Mouse (Mus musculus) cerebellum, adult 9-10 months (tissue): ENCODE data around the gene Nkain2.
"Not testable (repeated sequence)": the region's sequence is repeated elsewhere in the genome, so short reads cannot be mapped to it uniquely, and the experiment has no call there.

ENCODE experiments used
- DNase-seq: peaks from one replicate; pipeline ENCODE4 v3.0.0; 2022

Nkain2 gene

DNA sequence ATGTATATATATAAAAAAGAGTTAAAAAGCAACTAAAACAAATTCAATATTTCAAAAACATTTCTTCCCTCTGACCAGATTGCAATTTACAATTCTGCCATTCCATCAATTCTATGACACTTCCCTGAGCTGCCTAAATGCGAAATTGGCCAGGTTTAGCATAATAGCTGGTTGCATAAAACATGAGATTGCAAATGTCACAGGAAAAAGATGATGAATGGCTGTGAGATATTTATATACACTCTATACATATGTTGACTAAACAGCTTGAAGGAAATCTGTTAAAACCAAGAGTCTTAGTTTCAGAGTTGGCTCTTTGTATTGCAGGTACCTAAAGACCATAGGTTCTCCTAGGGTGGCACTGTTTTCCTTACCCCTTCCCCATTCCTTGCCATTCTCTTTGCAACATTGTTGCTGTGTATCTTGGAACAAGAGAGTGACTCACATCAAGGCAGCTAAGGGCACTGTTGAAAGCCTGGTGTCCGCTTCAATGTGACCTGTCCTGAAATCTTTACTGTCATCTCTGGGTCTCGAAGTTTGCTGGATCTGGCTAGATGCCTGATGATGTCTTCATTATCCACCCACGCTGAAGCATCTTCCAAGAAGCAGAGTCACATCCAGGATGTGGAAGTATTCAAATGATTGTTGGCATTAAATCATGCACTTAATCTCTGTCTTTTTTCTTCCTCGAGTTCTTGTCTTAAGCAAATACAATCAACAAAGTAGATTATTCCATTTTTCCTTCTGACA is 837.5 kb downstream of the Nkain2 start:
- no peak for DNase-seq

- no peak for DNase-seq
These were observed 838.2 kb downstream of the Nkain2 start for GRCm38 (mm10) chr10:32052045-32052444.

- DNase-seq: no peak
These were observed 860.3 kb downstream of the Nkain2 start for GRCm38 (mm10) chr10:32029996-32030395.

DNA sequence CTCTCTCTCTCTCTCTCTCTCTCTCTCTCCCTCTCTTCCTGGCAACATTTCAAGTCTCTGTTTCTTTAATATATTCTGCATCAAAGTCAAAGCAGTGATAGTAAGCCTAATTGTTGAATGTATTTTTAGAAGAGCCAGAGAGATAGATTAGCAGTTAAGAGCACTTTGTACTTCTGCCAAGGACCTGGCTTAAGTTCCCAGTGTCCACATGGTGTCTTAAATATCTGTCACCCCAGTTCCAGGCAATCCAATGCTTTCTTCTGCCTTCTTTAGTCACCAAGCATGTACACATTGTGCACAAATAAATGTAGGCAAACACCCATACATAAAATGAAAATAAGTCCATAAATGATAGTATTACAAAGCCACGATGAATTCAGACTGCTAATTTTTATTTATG is 871.9 kb downstream of the Nkain2 start:
- no peak for DNase-seq

GRCm38 (mm10) chr10:32001216-32001753 is 889.0 kb downstream of the Nkain2 start:
- DNase-seq: no peak

DNA sequence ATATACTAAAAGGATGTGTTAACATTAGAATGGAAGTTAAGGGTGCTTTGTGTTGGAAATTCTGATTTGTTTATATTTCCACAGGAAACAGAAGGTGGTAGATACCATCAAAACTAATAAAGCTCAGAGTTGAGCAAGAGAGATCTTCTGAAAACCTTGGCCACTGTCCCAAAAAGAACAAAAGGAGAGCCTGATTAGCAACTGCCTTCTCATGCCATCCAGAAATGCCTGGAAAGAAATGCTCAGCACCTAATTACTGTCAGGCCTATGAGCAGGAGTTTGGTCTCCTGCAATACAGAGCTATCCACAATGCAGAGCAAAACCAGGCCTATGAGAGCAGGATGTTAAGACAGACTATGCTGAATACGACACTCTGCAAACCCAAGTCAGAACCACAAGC is 897.1 kb downstream of the Nkain2 start:
- DNase-seq: no peak

- no peak for DNase-seq
These were observed 911.9 kb downstream of the Nkain2 start for GRCm38 (mm10) chr10:31978387-31978786.

DNA sequence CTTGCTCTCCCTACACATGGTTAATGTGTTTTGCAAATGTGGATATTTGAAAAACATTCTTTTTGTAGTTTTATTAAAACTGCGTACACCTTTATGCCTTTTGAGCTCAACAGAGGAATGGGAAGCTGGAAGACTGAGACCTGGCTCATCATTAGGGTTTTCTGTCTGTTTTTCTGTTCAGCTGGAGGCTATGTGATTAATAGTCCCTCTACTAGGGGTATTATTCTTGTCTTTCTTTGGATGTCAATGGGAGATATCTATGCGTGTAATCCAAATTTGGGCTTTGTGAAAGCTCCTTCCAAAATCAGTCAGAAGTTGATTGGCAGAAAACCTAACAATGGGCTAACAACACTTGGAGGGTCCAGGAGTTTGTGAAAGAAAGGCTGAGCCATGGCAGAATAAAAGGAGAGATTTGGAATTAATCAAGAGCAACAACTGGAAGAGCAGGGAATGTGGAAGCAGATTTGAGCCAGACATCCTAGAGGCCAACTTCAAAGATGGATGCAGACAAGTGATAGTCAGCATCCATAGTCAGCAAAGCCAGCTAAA is 943.0 kb downstream of the Nkain2 start:
- no peak for DNase-seq

GRCm38 (mm10) chr10:31931961-31932360 is 958.3 kb downstream of the Nkain2 start:
- DNase-seq: no peak

GRCm38 (mm10) chr10:31927657-31928056 is 962.6 kb downstream of the Nkain2 start:
- peak; percentile 1 for DNase-seq

DNA sequence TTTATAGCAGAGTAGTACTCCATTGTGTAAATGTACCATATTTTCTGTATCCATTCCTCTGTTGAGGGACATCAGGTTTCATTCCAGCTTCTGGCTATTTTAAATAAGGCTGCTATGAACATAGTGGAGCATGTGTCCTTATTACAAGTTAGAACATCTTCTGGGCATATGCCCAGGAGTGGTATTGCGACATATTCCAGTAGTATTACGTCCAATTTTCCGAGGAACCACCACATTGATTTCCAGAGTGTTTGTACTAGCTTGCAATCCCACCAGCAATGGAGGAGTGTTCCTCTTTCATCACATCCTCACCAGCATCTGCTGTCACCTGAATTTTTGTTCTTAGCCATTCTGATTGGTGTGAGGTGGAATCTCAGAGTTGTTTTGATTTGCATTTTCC is 969.4 kb downstream of the Nkain2 start:
- not testable (repeated sequence) for DNase-seq

- no peak for DNase-seq
These were observed 982.8 kb downstream of the Nkain2 start for GRCm38 (mm10) chr10:31907488-31907887.

- DNase-seq: no peak
These were observed 990.8 kb downstream of the Nkain2 start for GRCm38 (mm10) chr10:31899501-31899900.

GRCm38 (mm10) chr10:31873323-31873895 is 1016.9 kb downstream of the Nkain2 start:
- no peak for DNase-seq

GRCm38 (mm10) chr10:31868275-31868674 is 1022.0 kb downstream of the Nkain2 start:
- no peak for DNase-seq

GRCm38 (mm10) chr10:31827041-31827440 is 1063.2 kb downstream of the Nkain2 start:
- DNase-seq: no peak

DNA sequence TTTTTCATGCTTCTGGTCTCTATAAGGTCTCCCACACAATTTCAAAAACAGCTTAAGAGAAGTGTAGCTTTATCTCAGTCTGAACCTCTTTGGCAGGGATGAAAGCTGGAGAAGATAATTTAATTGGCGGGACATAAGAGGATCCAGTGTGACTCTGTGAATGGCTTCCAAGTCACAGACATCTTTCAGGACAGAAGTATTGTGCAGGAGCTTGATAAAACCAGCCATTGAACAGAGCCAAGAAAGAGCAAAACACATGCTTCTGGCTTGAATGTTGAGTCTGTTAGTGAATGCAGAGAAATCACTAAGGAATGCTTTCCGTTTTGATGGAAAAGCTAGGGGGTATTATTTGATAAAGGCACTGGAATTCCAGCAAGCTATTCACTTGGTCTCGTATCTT is 1077.7 kb downstream of the Nkain2 start:
- DNase-seq: no peak

- peak; percentile 35 for DNase-seq
These were observed 1147.7 kb downstream of the Nkain2 start for GRCm38 (mm10) chr10:31742443-31743057.

- no peak for DNase-seq
These were observed 1162.2 kb downstream of the Nkain2 start for GRCm38 (mm10) chr10:31728036-31728435.

- no peak for DNase-seq
These were observed 1243.0 kb downstream of the Nkain2 start for GRCm38 (mm10) chr10:31647270-31647669.

DNA sequence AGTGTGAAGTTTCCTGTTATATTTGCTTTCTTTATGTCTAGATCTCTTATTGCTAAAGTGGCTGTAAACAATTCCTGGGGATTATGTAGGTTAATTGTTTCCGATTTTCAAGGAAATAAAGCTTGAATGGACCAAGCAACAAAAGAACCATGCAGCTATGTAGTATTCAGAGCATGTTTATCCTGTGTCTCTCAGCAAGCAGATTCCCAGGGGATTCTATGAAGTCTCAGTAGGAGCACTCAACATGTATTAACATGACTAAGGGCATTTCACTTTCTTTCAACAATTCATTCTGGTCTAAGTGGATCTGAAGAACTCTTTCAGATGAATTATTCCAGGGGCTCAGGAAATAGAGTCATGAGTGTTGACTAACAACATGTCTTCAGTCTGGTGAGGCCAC is 1244.2 kb downstream of the Nkain2 start:
- no peak for DNase-seq
